10 mouse cellular contexts compared by ENCODE assay signal in genomic region chr4:124644974-124645433, GRCm38 (mm10). TPM values are rescaled to one million over a fixed set of nuclear protein-coding genes. Genes with fewer than 3 reads are reported as not detected.
DNase-seq lines count a peak whose midpoint lies in the region; TF ChIP-seq lines count a peak whose summit lies in the region.
"Had no signal": no experiment of that assay in that cellular context is flagged by ENCODE, and none has a peak within 500 bp of the region (broad histone marks: within the 10 kb centered on the region; RNA-seq: fewer than 3 reads in every experiment).

No protein-coding gene starts in this region.

- H3K4me1 ChIP-seq in liver, adult 2 months (ENCODE audit: control insufficient read depth, insufficient read depth, low read length), result no peaks in the 10 kb centered on the region; the same call in 1 of the 2 replicates

- H3K36me3 ChIP-seq in liver, adult 2 months (ENCODE audit: control insufficient read depth, insufficient read depth, low read length), result no peaks in the 10 kb centered on the region

- no peaks in the 10 kb centered on the region for H3K79me2 ChIP-seq in liver, adult 2 months (ENCODE audit: control insufficient read depth, insufficient read depth, low read length)

- H3K4me3 ChIP-seq in liver, adult 2 months (ENCODE audit: insufficient read depth, low read depth, low read length), result no peak overlapping the region

- no peak overlapping the region for H3K27ac ChIP-seq in liver, adult 2 months (replicated peaks; ENCODE audit: insufficient read depth, low read depth, low read length)

- 29% methylated on average over 3 of the region's 3 CpGs for WGBS in liver, adult 2 months

- peak; percentile 40 for TF ChIP-seq CTCF in liver, adult 2 months (IDR thresholded peaks at IDR 0.05; ENCODE audit: low read depth, low read length)

- H3K9ac ChIP-seq in liver, adult 2 months (ENCODE audit: low read depth, low read length), result no peak overlapping the region

- DNase-seq in adrenal gland, adult (ENCODE audit: inconsistent age in 2 of 2, low spot score in 1 of 2), result peak; percentile 16 to 40
- no peak for DNase-seq in adrenal gland, postnatal 10 days
- peak; percentile 19 for DNase-seq in urinary bladder, postnatal 25 days (ENCODE audit: low spot score)
- DNase-seq in urinary bladder, postnatal 10 days (ENCODE audit: low spot score), result no peak
- DNase-seq in liver, adult 2 months (ENCODE audit: extremely low read depth, low read depth, low spot score), result no peak
- DNase-seq in yolk sac, embryonic 10.5 days (ENCODE audit: low spot score), result peak; percentile 66
- no peak for DNase-seq in layer of hippocampus, adult 9-10 months (ENCODE audit: low spot score)
- DNase-seq in spleen, postnatal 4 days (ENCODE audit: low spot score in 2 of 2), result no peak
- DNase-seq: cerebellum, adult 8-10 months; midbrain, embryonic 14.5 days had no signal

- H3K27me3 ChIP-seq in liver, adult 2 months (ENCODE audit: control insufficient read depth, insufficient read depth, low read length), result no peaks in the 10 kb centered on the region

- no peak for TF ChIP-seq POLR2A in liver, adult 2 months (IDR thresholded peaks at IDR 0.05; ENCODE audit: extremely low read depth, insufficient read depth, low read length)

RNA-seq across cellular contexts. Expression of gene Pou3f1, which starts 11.6 kb away (rescaled TPM):
- total RNA-seq in adrenal gland, postnatal 10 days (2021), result under 1 TPM; 0.24 to 0.27 TPM
- not detected in 2 replicates for total RNA-seq in liver, adult 2 months (2014; rRNA removed)
- polyA plus RNA-seq in liver, adult 2 months (2012; rRNA removed), result 0.02 TPM in 1 of 2 replicates, not detected in the other

RNA-seq across cellular contexts. Expression of gene 3100002H09Rik, which starts 34.4 kb away (rescaled TPM):
- not detected for total RNA-seq in adrenal gland, postnatal 10 days (2021)
- not detected in 2 replicates for total RNA-seq in liver, adult 2 months (2014; rRNA removed)
- polyA plus RNA-seq in liver, adult 2 months (2012; rRNA removed), result not detected in 2 replicates

RNA-seq across cellular contexts. Expression of gene Utp11, which starts 48.4 kb away (rescaled TPM):
- total RNA-seq in adrenal gland, postnatal 10 days (2021), result 10 to 100 TPM; 29.4 to 29.9 TPM
- 9.3 and 11.6 TPM in 2 replicates for total RNA-seq in liver, adult 2 months (2014; rRNA removed)
- 4.2 and 5.5 TPM in 2 replicates for polyA plus RNA-seq in liver, adult 2 months (2012; rRNA removed)

RNA-seq across cellular contexts. Expression of gene Fhl3, which starts 55.5 kb away (rescaled TPM):
- 10 to 100 TPM in 1 of 2 experiments, 1 to 10 TPM in 1; 9.5 to 15.8 TPM for total RNA-seq in adrenal gland, postnatal 10 days (2021)
- total RNA-seq in liver, adult 2 months (2014; rRNA removed), result 0.20 and 0.28 TPM in 2 replicates
- 0.95 and 1.5 TPM in 2 replicates for polyA plus RNA-seq in liver, adult 2 months (2012; rRNA removed)

Comparison
In these comparisons a context has a peak if more than half of its experiments do, and no peak if none do; other contexts are left out.
1. DNase-seq: peak in adrenal gland, adult (2 of 2), urinary bladder, postnatal 25 days (single experiment) and yolk sac, embryonic 10.5 days (single experiment); none in adrenal gland, postnatal 10 days (single experiment), urinary bladder, postnatal 10 days (single experiment), liver, adult 2 months (single experiment), layer of hippocampus, adult 9-10 months (single experiment) and spleen, postnatal 4 days (0 of 2).